Mouse (Mus musculus): ENCODE results near the gene Itpr1.

DNA sequence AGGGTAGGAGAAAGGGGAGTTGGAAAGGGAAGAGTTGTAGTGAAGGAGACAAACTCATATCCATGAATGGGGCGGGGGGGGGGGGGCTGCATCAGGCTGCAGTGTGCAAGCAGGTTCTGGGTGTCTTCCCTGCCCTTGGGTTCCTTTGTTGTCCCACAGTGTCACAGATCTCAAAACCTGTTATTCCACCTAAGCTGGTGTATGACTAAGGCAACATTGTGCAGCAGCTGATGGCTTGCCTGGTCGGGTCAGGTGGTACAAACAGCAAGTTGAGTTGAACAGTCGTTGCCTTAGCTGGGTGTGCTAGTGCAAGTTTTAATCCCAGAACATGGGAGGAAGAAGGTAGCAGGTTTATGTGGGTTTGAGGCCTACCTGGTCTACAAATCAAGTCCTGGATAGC lies 34.3 kb downstream of the Itpr1 start:
- no peak for TF ChIP-seq CTCF (IDR thresholded peaks at IDR 0.05; ENCODE audit: insufficient read depth, low read length)
- TF ChIP-seq POLR2A (IDR thresholded peaks at IDR 0.05; ENCODE audit: borderline replicate concordance, extremely low read depth, low read depth, low read length): no peak

All from lung, adult 2 months (tissue).